Mouse (Mus musculus): ENCODE data around the gene Tmem161a. TPM values are rescaled to one million over a fixed set of nuclear protein-coding genes. Genes with fewer than 3 reads are reported as not detected.

The Tmem161a gene
- polyA plus RNA-seq, 1 experiment from 2014 or later, result 56.2 TPM

DNA sequence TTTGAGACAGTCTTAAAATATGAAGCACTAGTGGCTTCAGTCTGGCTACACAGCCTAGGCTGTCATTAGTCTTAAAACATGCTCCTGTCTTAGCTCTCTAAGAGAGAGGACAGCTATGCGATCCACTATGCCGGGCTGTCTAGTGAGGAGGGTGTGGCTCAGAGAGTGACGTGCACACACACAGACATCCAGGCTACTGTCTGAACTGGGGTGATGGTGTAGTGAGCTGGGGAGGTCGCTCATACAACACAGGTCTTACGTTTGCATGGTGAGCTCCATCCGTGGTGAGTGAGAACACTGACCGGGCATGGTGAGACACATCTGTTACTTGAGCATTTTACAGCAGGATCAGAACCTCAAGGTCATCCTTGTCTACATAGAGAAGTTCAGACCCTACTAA is 916 bp upstream of the Tmem161a start:
- H3K4me3 ChIP-seq, result no peak overlapping the region

DNA sequence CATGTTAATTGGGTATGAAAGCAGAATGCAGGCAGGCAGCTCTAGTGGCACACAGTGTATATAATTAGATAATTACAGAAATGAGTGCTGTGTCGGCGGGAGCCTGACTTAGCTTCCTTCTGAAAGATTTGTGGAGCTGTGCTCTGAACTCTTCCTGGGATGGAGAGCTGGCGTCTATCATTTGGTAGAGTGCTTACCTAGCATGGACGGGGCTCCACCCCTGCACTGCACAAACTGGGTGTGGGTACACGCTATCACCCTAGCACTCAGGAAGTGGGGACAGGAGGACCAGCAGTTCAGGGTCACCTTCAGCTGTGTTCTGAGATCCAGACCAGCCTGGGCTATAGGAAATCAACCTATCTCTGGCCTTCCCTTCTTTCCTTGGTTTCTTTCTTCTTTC is 1.2 kb downstream of the Tmem161a start:
- H3K4me3 ChIP-seq, result peak overlapping the region; percentile 82

More for the DNA sequence above, 916 bp upstream of the Tmem161a start:
- Histone ChIP-seq H3K27ac (peak overlapping the region; percentile 89; the same call in 1 of the 2 replicates), H3K36me3 (peaks cover 11% of the 10 kb centered on the region), H3K27me3 (ENCODE audit: insufficient read depth, poor library complexity, severe bottlenecking) (peaks cover 16% of the 10 kb centered on the region), H3K9me3 (no peaks in the 10 kb centered on the region), H3K4me1 (replicated peaks) (peaks cover 40% of the 10 kb centered on the region)
- 89% methylated on average over 7 of the region's 7 CpGs for WGBS
- DNase-seq (ENCODE audit: low spot score), result no peak

DNA sequence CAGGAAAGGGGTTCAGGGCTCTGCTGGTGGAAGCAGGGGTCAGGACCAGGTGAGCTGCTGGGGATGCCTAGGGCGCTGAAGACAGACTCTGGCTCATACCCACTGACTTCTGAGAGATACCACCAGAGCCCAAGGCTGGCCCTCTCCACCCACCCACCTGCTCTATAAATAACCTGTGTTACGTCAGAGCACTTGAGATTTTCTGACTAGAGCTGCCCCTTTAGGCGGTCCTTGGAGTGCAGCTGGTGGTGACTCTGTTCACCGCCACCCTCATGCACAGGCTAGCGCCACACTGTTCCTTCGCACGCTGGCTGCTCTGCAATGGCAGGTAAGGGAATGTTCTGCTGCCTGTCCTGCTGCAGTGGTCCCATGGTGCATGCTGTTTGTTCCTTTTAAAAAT is 1.9 kb downstream of the Tmem161a start:
- H3K4me1 ChIP-seq (replicated peaks), result peaks cover 29% of the 10 kb centered on the region
- H3K27ac ChIP-seq, result no peak overlapping the region
- no peaks in the 10 kb centered on the region for H3K27me3 ChIP-seq (ENCODE audit: insufficient read depth, poor library complexity, severe bottlenecking)
- H3K36me3 ChIP-seq, result peaks cover 39% of the 10 kb centered on the region
- no peak overlapping the region for H3K4me3 ChIP-seq
- WGBS, result 92% methylated on average over 7 of the region's 7 CpGs
- H3K9me3 ChIP-seq, result no peaks in the 10 kb centered on the region
- no peak for DNase-seq (ENCODE audit: low spot score)

More for the DNA sequence above, 1.2 kb downstream of the Tmem161a start:
- Histone ChIP-seq H3K4me1 (replicated peaks) (peaks cover 29% of the 10 kb centered on the region), H3K27ac (no peak overlapping the region), H3K36me3 (peaks cover 31% of the 10 kb centered on the region), H3K9me3 (no peaks in the 10 kb centered on the region), H3K27me3 (ENCODE audit: insufficient read depth, poor library complexity, severe bottlenecking) (peaks cover 3% of the 10 kb centered on the region)
- no peak for DNase-seq (ENCODE audit: low spot score)
- WGBS, result 95% methylated on average over 5 of the region's 5 CpGs

DNA sequence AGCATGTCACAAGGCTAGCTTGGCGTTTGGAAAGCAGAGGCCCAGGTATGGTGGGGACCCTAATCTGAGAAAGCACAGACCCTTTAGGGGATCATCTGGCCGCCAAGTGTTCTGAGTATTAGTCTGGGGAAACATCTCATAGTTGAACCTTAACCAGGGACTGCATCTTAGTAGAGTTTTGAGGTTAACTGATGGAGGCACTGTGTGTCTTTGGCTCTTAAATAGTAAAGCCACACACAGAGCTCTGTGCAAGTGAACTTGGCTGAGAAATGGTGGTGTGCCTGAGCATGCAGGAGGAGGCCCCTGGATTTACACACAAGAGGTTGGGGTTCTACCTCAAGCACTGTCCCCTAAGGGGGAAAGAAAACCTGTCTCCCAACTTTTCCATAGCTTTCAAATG is 6.1 kb downstream of the Tmem161a start:
- no peak for DNase-seq (ENCODE audit: low spot score)
- Histone ChIP-seq H3K27me3 (ENCODE audit: insufficient read depth, poor library complexity, severe bottlenecking) (no peaks in the 10 kb centered on the region), H3K9me3 (no peaks in the 10 kb centered on the region), H3K4me1 (replicated peaks) (peaks cover 9% of the 10 kb centered on the region), H3K27ac (no peak overlapping the region), H3K36me3 (peaks cover 73% of the 10 kb centered on the region), H3K4me3 (no peak overlapping the region)
- WGBS, result 89% methylated on average over 2 of the region's 2 CpGs

DNA sequence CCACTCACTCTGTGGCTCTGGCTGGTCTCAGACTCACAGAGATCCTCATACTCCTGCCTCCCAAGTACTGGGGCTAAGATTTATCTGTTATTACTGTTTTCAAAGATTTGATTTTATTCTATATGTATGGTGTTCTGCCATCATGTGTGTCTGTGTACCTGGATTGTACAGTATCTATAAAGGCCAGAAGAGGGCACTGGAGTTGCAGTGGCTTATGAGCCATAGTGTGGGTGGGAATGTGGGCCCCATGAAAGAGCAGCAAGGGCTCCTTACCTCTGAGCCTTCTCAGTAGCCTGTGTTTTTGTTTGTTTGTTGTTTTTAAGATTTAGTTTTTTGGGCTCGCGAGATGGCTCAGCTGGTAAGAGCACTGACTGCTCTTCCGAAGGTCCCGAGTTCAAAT is 6.9 kb downstream of the Tmem161a start:
- Histone ChIP-seq H3K27ac (no peak overlapping the region), H3K36me3 (peaks cover 79% of the 10 kb centered on the region), H3K4me1 (replicated peaks) (0 out of 2 replicates have a peak, but pooled peaks cover 3% of the 10 kb centered on the region), H3K27me3 (ENCODE audit: insufficient read depth, poor library complexity, severe bottlenecking) (no peaks in the 10 kb centered on the region), H3K4me3 (no peak overlapping the region), H3K9me3 (no peaks in the 10 kb centered on the region)
- 98% methylated on average over 4 of the region's 4 CpGs for WGBS
- no peak for DNase-seq (ENCODE audit: low spot score)

DNA sequence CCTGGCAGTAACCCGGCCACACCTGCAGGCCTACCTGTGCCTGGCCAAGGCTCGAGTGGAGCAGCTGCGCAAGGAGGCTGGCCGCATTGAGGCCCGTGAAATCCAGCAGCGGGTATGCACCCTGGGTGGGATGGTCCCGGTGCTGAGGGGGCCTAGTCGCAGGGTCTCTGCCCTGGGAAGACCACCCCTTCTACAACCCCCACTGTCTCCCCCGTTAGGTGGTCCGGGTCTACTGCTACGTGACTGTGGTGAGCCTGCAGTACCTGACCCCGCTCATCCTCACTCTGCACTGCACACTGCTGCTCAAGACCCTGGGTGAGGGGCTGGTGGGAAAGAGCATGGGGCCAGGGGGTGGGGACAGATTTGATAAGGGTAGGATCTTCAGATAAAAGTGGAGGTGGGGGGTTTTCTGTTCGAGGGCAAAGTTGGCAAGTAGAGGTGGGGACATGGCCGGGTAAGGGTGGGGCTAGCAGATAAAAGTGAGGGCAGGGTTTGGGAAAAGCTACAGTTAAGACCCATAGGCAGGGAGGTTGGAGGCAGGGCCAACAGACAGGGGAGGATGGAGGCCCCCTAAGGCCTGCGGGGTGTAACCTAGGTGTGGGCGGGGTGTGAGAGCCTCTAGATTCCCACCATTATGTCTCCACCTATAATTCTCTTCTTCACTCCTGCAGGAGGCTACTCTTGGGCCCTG is 9.2 kb downstream of the Tmem161a start:
- Histone ChIP-seq H3K36me3 (peaks cover 68% of the 10 kb centered on the region), H3K27ac (no peak overlapping the region), H3K27me3 (ENCODE audit: insufficient read depth, poor library complexity, severe bottlenecking) (no peaks in the 10 kb centered on the region), H3K9me3 (no peaks in the 10 kb centered on the region), H3K4me1 (replicated peaks) (peaks cover 4% of the 10 kb centered on the region; the same call in 1 of the 2 replicates), H3K4me3 (no peak overlapping the region)
- DNase-seq (ENCODE audit: low spot score), result no peak
- 82% methylated on average over 16 of the region's 16 CpGs for WGBS

DNA sequence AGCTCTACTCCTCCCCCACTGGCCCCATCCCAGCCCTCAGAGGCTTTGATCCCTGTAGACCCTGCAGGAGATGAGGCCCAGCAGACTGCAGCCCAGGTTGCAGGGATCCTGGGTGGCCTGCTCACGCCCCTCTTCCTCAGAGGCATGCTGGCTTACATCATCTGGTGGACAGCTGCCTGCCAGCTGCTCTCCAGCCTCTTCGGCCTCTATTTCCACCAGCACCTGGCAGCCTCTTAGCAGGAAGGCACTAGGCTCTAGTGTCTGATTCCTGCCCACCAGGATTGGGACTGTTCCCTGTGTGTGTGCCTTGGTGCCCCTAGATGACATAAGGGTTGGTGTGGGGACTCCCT is 9.7 kb downstream of the Tmem161a start:
- no peaks in the 10 kb centered on the region for H3K27me3 ChIP-seq (ENCODE audit: insufficient read depth, poor library complexity, severe bottlenecking)
- 72% methylated on average over 2 of the region's 2 CpGs for WGBS
- H3K36me3 ChIP-seq, result peaks cover 63% of the 10 kb centered on the region
- DNase-seq (ENCODE audit: low spot score), result no peak
- H3K9me3 ChIP-seq, result no peaks in the 10 kb centered on the region
- H3K27ac ChIP-seq, result no peak overlapping the region
- H3K4me1 ChIP-seq (replicated peaks), result peaks cover 6% of the 10 kb centered on the region; the same call in 1 of the 2 replicates
- H3K4me3 ChIP-seq, result no peak overlapping the region

DNA sequence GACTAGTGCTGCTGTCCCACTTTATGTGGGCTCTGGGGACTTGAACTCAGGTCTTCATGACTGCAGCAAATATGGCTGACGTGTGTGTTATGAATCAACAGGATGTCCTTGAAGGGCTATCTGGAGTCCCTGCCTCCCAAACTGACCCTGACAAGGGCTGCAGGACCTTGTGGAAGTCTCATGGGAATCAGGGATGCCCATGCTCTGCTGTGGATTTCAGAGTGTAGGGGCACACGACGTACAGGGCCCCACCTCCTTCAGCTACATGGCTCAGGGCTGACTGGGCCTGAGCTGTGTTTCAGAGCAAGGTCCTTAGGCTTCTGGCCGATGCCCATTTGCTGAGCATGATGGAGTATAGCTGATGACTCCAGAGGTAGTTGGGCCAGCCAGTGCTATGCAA is 11.0 kb downstream of the Tmem161a start:
- Histone ChIP-seq H3K27me3 (ENCODE audit: insufficient read depth, poor library complexity, severe bottlenecking) (no peaks in the 10 kb centered on the region), H3K27ac (no peak overlapping the region), H3K4me1 (replicated peaks) (peaks cover 6% of the 10 kb centered on the region; the same call in 1 of the 2 replicates), H3K9me3 (no peaks in the 10 kb centered on the region), H3K36me3 (peaks cover 51% of the 10 kb centered on the region), H3K4me3 (no peak overlapping the region)
- WGBS, result 86% methylated on average over 4 of the region's 4 CpGs
- no peak for DNase-seq (ENCODE audit: low spot score)

DNA sequence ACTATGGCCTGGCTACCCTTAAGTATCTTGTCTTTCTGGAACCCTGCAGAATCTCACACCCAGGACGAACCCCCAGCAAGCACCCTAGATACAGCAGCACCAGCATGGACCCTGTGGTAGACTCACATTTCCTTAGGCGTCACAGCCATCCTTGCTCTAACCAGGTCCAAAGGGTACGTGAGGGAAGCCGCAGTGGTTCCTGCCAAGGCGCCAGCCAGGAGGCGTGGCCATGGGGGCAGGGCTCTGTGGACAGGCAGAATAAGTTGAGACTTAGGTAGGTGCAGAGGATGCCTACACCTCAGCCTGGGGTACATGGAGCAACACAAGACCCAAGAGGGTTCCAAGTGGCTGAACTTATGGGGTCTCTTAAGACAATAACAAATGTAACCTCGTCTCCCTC is 16.6 kb downstream of the Tmem161a start:
- Histone ChIP-seq H3K27me3 (ENCODE audit: insufficient read depth, poor library complexity, severe bottlenecking) (no peaks in the 10 kb centered on the region), H3K4me3 (no peak overlapping the region), H3K27ac (peak overlapping the region; percentile 59), H3K4me1 (replicated peaks) (peaks cover 43% of the 10 kb centered on the region), H3K9me3 (no peaks in the 10 kb centered on the region), H3K36me3 (0 out of 2 replicates have a peak, but pooled peaks cover 3% of the 10 kb centered on the region)
- no peak for DNase-seq (ENCODE audit: low spot score)
- 75% methylated on average over 7 of the region's 7 CpGs for WGBS

DNA sequence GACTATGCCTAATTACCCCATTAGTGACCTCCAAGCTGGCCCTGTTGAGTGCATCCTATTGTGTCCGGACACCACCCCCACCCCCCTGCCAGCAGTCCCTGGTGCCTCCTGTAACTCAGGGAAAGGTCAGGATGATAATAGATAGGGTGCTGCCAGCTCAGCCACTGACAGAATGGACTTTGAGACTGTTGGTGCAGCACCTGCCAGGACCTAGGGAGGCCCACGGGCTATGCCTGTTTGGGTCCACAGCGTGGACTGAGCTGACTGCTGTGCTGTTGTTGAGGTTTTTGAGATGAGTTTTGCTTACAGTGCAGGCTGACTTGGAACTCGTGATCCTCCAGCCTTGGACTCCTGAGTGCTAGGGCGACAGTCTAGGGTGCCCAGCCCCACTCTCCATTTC is 21.1 kb downstream of the Tmem161a start:
- no peak for DNase-seq (ENCODE audit: low spot score)
- Histone ChIP-seq H3K36me3 (no peaks in the 10 kb centered on the region), H3K4me3 (no peak overlapping the region), H3K4me1 (replicated peaks) (peaks cover 52% of the 10 kb centered on the region), H3K27ac (peak overlapping the region; percentile 50; the same call in 1 of the 2 replicates), H3K9me3 (no peaks in the 10 kb centered on the region), H3K27me3 (ENCODE audit: insufficient read depth, poor library complexity, severe bottlenecking) (no peaks in the 10 kb centered on the region)
- WGBS, result 66% methylated on average over 5 of the region's 5 CpGs

DNA sequence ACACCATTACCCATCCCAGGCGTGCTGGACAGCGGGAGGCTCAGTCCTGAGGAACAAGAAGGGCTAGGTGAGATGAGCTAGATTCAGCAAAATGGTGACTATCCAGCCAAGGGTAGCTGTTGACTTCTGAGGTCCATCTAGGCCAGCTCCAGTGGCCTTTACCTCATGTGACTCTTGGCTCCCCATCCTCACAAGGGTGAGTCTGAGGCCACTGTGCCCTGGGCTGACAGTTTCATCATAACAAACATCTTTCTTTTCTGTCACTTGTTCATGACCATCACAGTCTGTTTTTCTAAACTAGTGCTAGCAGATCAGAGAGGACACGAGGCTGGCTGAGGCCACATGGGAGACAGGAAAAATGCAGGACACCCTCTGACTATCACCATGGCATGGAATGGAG is 22.0 kb downstream of the Tmem161a start:
- Histone ChIP-seq H3K4me1 (replicated peaks) (peaks cover 50% of the 10 kb centered on the region), H3K36me3 (no peaks in the 10 kb centered on the region), H3K4me3 (no peak overlapping the region), H3K9me3 (no peaks in the 10 kb centered on the region), H3K27ac (0 out of 2 replicates have a peak overlapping the region, but pooled peaks have one; percentile 8), H3K27me3 (ENCODE audit: insufficient read depth, poor library complexity, severe bottlenecking) (no peaks in the 10 kb centered on the region)
- no peak for DNase-seq (ENCODE audit: low spot score)
- 87% methylated on average over 3 of the region's 3 CpGs for WGBS

DNA sequence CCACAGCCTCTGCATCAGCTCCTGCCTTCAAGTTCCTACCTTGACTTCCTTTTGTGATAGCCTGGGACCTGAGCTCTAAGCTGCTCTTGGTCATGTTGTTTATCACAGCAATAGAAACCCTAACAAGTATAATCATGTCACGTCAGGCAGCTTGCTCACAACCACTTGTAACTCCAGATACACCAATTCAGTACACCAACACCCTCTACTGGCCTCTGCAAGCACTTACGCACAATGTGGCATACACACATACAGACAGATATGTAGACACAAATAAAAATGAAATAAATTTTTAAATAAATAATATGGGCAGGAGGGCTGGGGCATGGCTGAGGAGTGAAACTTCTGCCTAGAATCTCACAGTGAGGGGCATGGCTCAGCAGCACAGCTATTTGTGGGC is 23.6 kb downstream of the Tmem161a start:
- no peak for DNase-seq (ENCODE audit: low spot score)
- no peaks in the 10 kb centered on the region for H3K27me3 ChIP-seq (ENCODE audit: insufficient read depth, poor library complexity, severe bottlenecking)
- H3K4me3 ChIP-seq, result no peak overlapping the region
- peaks cover 47% of the 10 kb centered on the region for H3K4me1 ChIP-seq (replicated peaks)
- WGBS, result 78% methylated on average over 2 of the region's 2 CpGs
- no peaks in the 10 kb centered on the region for H3K36me3 ChIP-seq
- H3K9me3 ChIP-seq, result no peaks in the 10 kb centered on the region
- H3K27ac ChIP-seq, result no peak overlapping the region

DNA sequence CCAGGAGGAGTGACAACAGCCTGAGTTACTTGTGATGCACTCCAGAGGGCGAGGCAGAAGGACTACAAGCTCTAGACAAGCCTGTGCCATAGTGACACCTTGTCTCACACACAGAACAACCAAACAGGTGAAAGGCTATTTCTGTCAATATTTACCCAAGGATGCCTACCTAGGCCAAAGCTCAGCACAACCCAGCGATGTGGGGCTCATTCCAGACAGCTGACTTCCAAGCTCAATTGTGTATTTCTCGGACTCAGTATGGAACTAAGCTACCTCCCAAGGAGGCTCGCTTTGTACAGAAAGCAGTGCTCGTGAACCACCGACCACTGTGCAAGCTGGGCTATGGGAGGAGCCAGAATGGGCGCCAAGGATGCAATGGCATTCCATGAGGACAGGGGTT is 25.4 kb downstream of the Tmem161a start:
- 54% methylated on average over 7 of the region's 7 CpGs for WGBS

More for the DNA sequence above, 25.4 kb downstream of the Tmem161a start:
- no peak for DNase-seq (ENCODE audit: low spot score)
- no peaks in the 10 kb centered on the region for H3K36me3 ChIP-seq
- H3K4me3 ChIP-seq, result no peak overlapping the region
- no peaks in the 10 kb centered on the region for H3K27me3 ChIP-seq (ENCODE audit: insufficient read depth, poor library complexity, severe bottlenecking)
- H3K9me3 ChIP-seq, result no peaks in the 10 kb centered on the region
- H3K4me1 ChIP-seq (replicated peaks), result peaks cover 38% of the 10 kb centered on the region
- no peak overlapping the region for H3K27ac ChIP-seq
